Mouse (Mus musculus) right cerebral cortex, adult 18-20 months (tissue): ENCODE measurements around the gene Tmem255a.

Source experiments
- DNase-seq: peaks from one replicate; pipeline ENCODE4 v3.0.0; 2022; ENCODE audit warnings: mixed read lengths

Gene Tmem255a

DNA sequence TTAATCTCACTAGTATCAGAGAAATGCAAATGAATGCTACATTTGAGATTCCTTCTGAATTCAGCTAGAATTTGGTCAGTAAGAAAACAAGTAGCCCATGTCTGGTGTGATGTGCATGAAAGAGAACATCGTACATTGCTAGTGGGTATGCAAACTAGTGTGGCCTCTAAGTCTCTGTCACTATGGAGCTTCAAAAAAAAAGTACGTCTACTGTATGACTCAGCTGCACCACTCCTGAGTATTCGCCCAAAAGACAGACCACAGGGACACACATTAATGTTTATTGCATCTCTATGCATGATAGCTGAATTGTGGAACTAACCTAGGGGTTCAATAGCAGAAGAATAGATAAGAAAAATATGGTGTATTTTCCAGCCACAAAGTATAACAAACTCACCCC, 86.9 kb downstream of the Tmem255a start:
- DNase-seq = no peak

DNA sequence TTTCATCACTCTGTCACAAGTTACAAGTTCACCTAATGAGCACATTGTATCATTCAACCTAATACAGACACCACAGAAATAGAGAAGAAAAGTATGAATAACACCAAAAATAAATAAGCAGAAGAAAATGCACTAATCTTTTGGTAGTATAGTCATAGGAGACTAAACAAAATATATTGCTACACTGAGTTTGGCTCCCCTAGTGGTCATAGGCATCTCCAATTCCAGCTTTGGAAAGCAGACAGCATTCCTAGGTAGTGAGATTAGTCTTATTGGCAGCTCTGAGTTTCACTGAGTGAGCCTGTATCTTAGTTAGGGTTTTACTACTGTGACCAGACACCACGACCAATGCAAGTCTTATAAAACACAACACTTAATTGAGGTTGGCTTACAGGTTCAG, 93.1 kb downstream of the Tmem255a start:
- no peak for DNase-seq
